Mouse (Mus musculus): ENCODE data around the gene Kcnk1. TPM values are rescaled to one million over a fixed set of nuclear protein-coding genes. Genes with fewer than 3 reads are reported as not detected.

Gene Kcnk1
- polyA plus RNA-seq, 1 experiment from 2014 or later = 36.7 TPM

DNA sequence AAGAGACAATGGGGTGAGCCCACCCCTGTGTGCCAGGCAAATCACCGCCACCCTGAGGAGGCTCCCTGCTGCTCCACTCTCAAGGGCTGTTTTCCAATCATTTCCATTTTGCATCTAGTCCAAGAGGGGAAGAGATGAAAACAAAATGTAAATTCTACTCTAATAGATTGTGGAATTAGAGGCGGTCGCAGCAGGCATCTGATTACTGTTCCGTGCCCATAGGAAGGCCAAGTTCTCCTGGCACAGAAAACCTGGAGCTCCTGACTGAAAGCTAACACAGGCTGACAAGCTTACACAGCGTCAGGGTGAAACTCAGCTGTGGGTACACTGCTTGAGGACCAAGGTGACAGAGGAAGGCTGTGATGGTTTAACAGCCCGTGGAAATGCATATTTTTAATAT, 73.2 kb downstream of the Kcnk1 start:
- WGBS = 86% methylated on average over 6 of the region's 6 CpGs
- no peak for TF ChIP-seq CTCF (IDR thresholded peaks at IDR 0.05; ENCODE audit: low read depth)

GRCm38 (mm10) chr8:126072678-126073077, 77.7 kb downstream of the Kcnk1 start:
- Histone ChIP-seq H3K27me3 (replicated peaks; ENCODE audit: control insufficient read depth, insufficient read depth, low read length) (no peaks in the 10 kb centered on the region), H3K9me3 (ENCODE audit: control insufficient read depth) (no peaks in the 10 kb centered on the region), H3K27ac (ENCODE audit: low read depth, low read length) (no peak overlapping the region), H3K36me3 (ENCODE audit: control insufficient read depth, insufficient read depth) (no peaks in the 10 kb centered on the region), H3K4me2 (replicated peaks; ENCODE audit: low read depth) (no peak overlapping the region), H3K9ac (ENCODE audit: low read depth, low read length) (no peak overlapping the region), H3K4me3 (ENCODE audit: low read depth, low read length) (no peak overlapping the region), H3K4me1 (replicated peaks; ENCODE audit: control insufficient read depth, insufficient read depth, low read length) (no peaks in the 10 kb centered on the region)
- no peak for TF ChIP-seq CTCF (IDR thresholded peaks at IDR 0.05; ENCODE audit: low read depth)
- WGBS = 76% methylated on average over 5 of the region's 5 CpGs
- no peak for ATAC-seq

More for the DNA sequence above, 73.2 kb downstream of the Kcnk1 start:
- H3K4me3 ChIP-seq (ENCODE audit: low read depth, low read length) = no peak overlapping the region
- no peaks in the 10 kb centered on the region for H3K27me3 ChIP-seq (replicated peaks; ENCODE audit: control insufficient read depth, insufficient read depth, low read length)
- no peak overlapping the region for H3K4me2 ChIP-seq (replicated peaks; ENCODE audit: low read depth)
- no peak overlapping the region for H3K27ac ChIP-seq (ENCODE audit: low read depth, low read length)
- no peak overlapping the region for H3K9ac ChIP-seq (ENCODE audit: low read depth, low read length)
- ATAC-seq = no peak
- no peaks in the 10 kb centered on the region for H3K4me1 ChIP-seq (replicated peaks; ENCODE audit: control insufficient read depth, insufficient read depth, low read length)
- no peaks in the 10 kb centered on the region for H3K36me3 ChIP-seq (ENCODE audit: control insufficient read depth, insufficient read depth)
- H3K9me3 ChIP-seq (ENCODE audit: control insufficient read depth) = no peaks in the 10 kb centered on the region

GRCm38 (mm10) chr8:126073141-126073740, 78.3 kb downstream of the Kcnk1 start:
- WGBS = 62% methylated on average over 7 of the region's 7 CpGs
- no peak overlapping the region for H3K4me3 ChIP-seq (ENCODE audit: low read depth, low read length)
- no peak overlapping the region for H3K4me2 ChIP-seq (replicated peaks; ENCODE audit: low read depth)
- no peaks in the 10 kb centered on the region for H3K9me3 ChIP-seq (ENCODE audit: control insufficient read depth)
- H3K36me3 ChIP-seq (ENCODE audit: control insufficient read depth, insufficient read depth) = no peaks in the 10 kb centered on the region
- H3K9ac ChIP-seq (ENCODE audit: low read depth, low read length) = no peak overlapping the region
- H3K27ac ChIP-seq (ENCODE audit: low read depth, low read length) = no peak overlapping the region
- no peaks in the 10 kb centered on the region for H3K27me3 ChIP-seq (replicated peaks; ENCODE audit: control insufficient read depth, insufficient read depth, low read length)
- no peaks in the 10 kb centered on the region for H3K4me1 ChIP-seq (replicated peaks; ENCODE audit: control insufficient read depth, insufficient read depth, low read length)
- no peak for TF ChIP-seq CTCF (IDR thresholded peaks at IDR 0.05; ENCODE audit: low read depth)
- no peak for ATAC-seq

GRCm38 (mm10) chr8:126074111-126074510, 79.1 kb downstream of the Kcnk1 start:
- Histone ChIP-seq H3K9ac (ENCODE audit: low read depth, low read length) (no peak overlapping the region), H3K27me3 (replicated peaks; ENCODE audit: control insufficient read depth, insufficient read depth, low read length) (no peaks in the 10 kb centered on the region), H3K9me3 (ENCODE audit: control insufficient read depth) (no peaks in the 10 kb centered on the region), H3K4me2 (replicated peaks; ENCODE audit: low read depth) (no peak overlapping the region), H3K27ac (ENCODE audit: low read depth, low read length) (no peak overlapping the region), H3K4me1 (replicated peaks; ENCODE audit: control insufficient read depth, insufficient read depth, low read length) (no peaks in the 10 kb centered on the region), H3K36me3 (ENCODE audit: control insufficient read depth, insufficient read depth) (no peaks in the 10 kb centered on the region), H3K4me3 (ENCODE audit: low read depth, low read length) (no peak overlapping the region)
- no peak for TF ChIP-seq CTCF (IDR thresholded peaks at IDR 0.05; ENCODE audit: low read depth)
- no peak for ATAC-seq
- WGBS = 79% methylated on average over 1 of the region's 1 CpGs

DNA sequence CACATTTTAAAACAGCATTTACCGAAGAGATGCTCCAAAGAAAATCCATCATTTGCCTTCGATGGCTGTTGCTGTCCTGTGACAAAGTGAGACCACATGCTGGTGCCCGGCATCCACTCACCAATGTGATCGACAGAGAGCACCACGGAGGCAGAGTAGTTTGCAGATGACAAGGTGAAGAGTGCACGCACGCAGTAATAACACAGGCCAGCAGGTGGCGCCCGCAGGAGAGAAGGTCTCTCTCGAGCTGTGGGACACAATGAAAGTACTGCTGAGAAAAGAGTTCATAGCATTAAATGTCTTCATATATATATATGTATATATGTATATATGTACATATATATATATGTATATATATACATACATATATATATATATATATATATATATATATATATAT, 80.4 kb downstream of the Kcnk1 start:
- Histone ChIP-seq H3K27me3 (replicated peaks; ENCODE audit: control insufficient read depth, insufficient read depth, low read length) (no peaks in the 10 kb centered on the region), H3K4me1 (replicated peaks; ENCODE audit: control insufficient read depth, insufficient read depth, low read length) (no peaks in the 10 kb centered on the region), H3K9ac (ENCODE audit: low read depth, low read length) (no peak overlapping the region), H3K4me2 (replicated peaks; ENCODE audit: low read depth) (no peak overlapping the region), H3K9me3 (ENCODE audit: control insufficient read depth) (no peaks in the 10 kb centered on the region), H3K27ac (ENCODE audit: low read depth, low read length) (no peak overlapping the region), H3K36me3 (ENCODE audit: control insufficient read depth, insufficient read depth) (no peaks in the 10 kb centered on the region), H3K4me3 (ENCODE audit: low read depth, low read length) (no peak overlapping the region)
- ATAC-seq = no peak
- TF ChIP-seq CTCF (IDR thresholded peaks at IDR 0.05; ENCODE audit: low read depth) = peak; percentile 86
- WGBS = 16% methylated on average over 10 of the region's 10 CpGs

Other genes with a start within 250 kb of the Kcnk1 start
- 0.04 and 0.29 TPM in 2 replicates for gene Pcnx2, start 96.9 kb upstream of the Kcnk1 start, polyA plus RNA-seq (2015; fragmentation: Nextera tagmentation; extraction: Ambion mirVana)
- gene Map3k21, start 84.7 kb upstream of the Kcnk1 start, polyA plus RNA-seq (2015; fragmentation: Nextera tagmentation; extraction: Ambion mirVana) = 4.5 and 5.1 TPM in 2 replicates